Mouse (Mus musculus) cortical plate, adult 2 months (tissue): Measurements from ENCODE around the gene Filip1l.

Source experiments
- CTCF ChIP-seq: fragments of 200-500 bp; IDR thresholded peaks from 2 replicates; pipeline ENCODE4 v1.5.1; 2011; ENCODE audit warnings: mild to moderate bottlenecking, control low read depth, low read length; ENCODE audit not compliant: insufficient read depth; ENCODE audit errors: extremely low read depth
- POLR2A ChIP-seq: fragments of 200-500 bp; IDR thresholded peaks from 2 replicates; pipeline ENCODE4 v1.6.1; 2011; ENCODE audit warnings: mild to moderate bottlenecking, low read length, control low read depth; ENCODE audit not compliant: insufficient read depth; ENCODE audit errors: extremely low read depth

GRCm38 (mm10) chr16:57423001-57423800 is 70.3 kb downstream of the Filip1l start:
- TF ChIP-seq POLR2A (no peak), CTCF (no peak)
